Mouse (Mus musculus): ENCODE results near the gene Ppp1r3e. TPM values are rescaled to one million over a fixed set of nuclear protein-coding genes. Genes with fewer than 3 reads are reported as not detected.

Ppp1r3e gene
- polyA plus RNA-seq, 1 experiment from 2014 or later = not detected

DNA sequence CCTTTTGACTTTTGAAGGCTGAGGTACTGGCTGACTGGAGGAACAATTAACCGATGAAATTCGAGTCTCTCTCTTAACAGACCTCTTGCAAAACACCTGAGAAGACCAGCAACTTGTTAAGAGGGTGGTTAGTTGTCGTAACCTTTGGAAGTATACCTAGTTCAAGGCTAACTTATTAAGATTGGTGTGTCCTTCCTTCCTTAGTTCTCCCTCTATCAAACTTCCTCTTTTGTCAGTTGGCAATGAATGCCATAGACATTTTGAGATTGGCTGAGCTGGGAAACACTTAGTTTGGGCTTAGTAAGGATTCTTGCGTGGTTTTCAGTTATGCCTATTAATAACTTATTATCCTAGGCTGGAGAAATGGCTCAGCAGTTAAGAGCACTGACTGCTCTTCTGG, 9.3 kb downstream of the Ppp1r3e start:
- no peak for DNase-seq (ENCODE audit: low spot score)
- 84% methylated on average over 4 of the region's 4 CpGs for whole genome bisulfite sequencing
- Histone ChIP-seq H3K27ac (no peak overlapping the region), H3K27me3 (ENCODE audit: low read depth, poor library complexity, severe bottlenecking) (no peaks in the 10 kb centered on the region), H3K36me3 (no peaks in the 10 kb centered on the region), H3K4me3 (no peak overlapping the region), H3K9me3 (replicated peaks) (no peaks in the 10 kb centered on the region), H3K4me1 (peaks cover 6% of the 10 kb centered on the region)

- no peaks in the 10 kb centered on the region for H3K36me3 ChIP-seq
- H3K9me3 ChIP-seq (replicated peaks) = no peaks in the 10 kb centered on the region
- H3K4me1 ChIP-seq = peaks cover 8% of the 10 kb centered on the region
- H3K27ac ChIP-seq = no peak overlapping the region
- peak; percentile 44 for DNase-seq (ENCODE audit: low spot score)
- WGBS = 58% methylated on average over 5 of the region's 5 CpGs
- H3K4me3 ChIP-seq = no peak overlapping the region
- no peaks in the 10 kb centered on the region for H3K27me3 ChIP-seq (ENCODE audit: low read depth, poor library complexity, severe bottlenecking)
Measured at GRCm38 (mm10) chr14:54866936-54867335, 10.4 kb downstream of the Ppp1r3e start.

DNA sequence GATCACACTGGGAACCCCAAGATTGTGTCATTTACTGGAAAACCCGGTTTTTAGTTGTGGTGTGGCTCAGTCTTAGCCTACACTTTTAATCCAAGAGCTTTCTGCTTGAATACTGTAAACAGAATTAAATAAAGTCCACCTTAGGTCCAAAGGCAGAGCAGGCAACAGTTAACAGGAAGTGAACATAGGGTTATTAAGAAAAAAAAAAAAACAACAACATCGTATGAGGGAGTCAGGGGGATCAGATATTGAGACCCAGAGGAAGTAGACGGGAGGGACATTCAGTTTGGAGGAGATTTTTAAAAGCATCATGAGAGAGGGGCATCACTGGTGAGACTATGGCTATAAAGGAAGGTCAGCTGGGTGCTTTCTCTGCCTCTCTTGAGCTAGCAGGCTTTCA, 11.1 kb downstream of the Ppp1r3e start:
- Histone ChIP-seq H3K36me3 (no peaks in the 10 kb centered on the region), H3K27ac (no peak overlapping the region), H3K9me3 (replicated peaks) (no peaks in the 10 kb centered on the region), H3K27me3 (ENCODE audit: low read depth, poor library complexity, severe bottlenecking) (no peaks in the 10 kb centered on the region), H3K4me1 (peaks cover 8% of the 10 kb centered on the region), H3K4me3 (no peak overlapping the region)
- no peak for DNase-seq (ENCODE audit: low spot score)
- 68% methylated on average over 3 of the region's 3 CpGs for WGBS

DNA sequence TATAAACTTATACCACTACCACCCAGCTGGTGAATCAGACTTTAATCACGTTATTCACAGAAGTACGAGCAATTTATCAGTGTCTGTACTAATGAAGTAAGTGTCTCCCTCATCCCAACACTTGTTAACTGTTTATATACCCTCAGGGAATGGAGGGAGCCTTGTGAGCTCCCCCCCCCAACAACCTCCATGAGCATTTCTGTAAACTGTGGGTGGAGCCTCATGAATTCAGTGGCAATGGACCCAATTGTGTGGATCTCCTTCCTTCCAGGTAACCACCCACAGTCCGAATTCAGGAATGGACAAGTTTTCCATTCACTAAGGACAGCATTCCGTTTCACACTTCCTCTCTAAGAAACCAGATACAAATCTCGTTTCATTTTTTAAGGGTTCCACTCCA, 11.7 kb downstream of the Ppp1r3e start:
- Histone ChIP-seq H3K9me3 (replicated peaks) (no peaks in the 10 kb centered on the region), H3K27me3 (ENCODE audit: low read depth, poor library complexity, severe bottlenecking) (no peaks in the 10 kb centered on the region)
- WGBS = 86% methylated on average over 5 of the region's 5 CpGs

DNA sequence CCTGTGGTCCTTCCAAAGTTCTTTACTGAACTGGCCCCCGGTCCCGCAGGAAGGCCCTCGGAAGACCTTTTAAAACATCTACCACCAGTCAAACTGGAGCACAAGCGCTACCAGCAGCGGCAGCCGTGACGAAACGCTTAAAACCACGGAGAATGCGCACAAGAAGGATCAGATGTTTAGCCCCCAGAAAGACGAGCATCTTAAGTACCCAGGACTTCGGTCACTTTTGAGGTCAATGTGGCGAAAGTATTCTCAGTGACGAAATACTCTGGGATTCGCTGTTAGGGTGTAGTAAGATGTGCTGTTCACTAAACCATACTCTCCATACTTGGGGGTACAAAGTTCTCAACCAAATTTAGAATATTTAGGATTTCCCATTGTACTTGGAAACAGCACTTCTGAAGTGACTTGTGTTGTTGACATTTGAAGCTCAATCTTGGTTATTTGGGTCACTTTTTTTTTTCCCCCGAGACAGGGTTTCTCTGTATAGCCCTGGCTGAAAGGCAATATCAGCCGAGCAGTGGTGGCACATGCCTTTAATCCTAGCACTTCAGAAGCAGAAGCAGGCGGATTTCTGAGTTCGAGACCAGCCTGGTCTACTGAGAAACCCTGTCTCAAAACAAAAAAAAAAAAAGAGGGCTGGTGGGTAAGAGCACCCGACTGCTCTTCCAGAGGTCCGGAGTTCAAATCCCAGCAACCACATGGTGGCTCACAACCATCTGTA, 12.9 kb downstream of the Ppp1r3e start:
- Histone ChIP-seq H3K9me3 (replicated peaks) (no peaks in the 10 kb centered on the region), H3K27me3 (ENCODE audit: low read depth, poor library complexity, severe bottlenecking) (no peaks in the 10 kb centered on the region), H3K36me3 (no peaks in the 10 kb centered on the region), H3K4me1 (peaks cover 8% of the 10 kb centered on the region), H3K27ac (peak overlapping the region; percentile 96), H3K4me3 (peak overlapping the region; percentile 94)
- 17% methylated on average over 21 of the region's 21 CpGs for WGBS
- no peak for DNase-seq (ENCODE audit: low spot score)

More for the DNA sequence above, 11.7 kb downstream of the Ppp1r3e start:
- Histone ChIP-seq H3K4me3 (no peak overlapping the region), H3K4me1 (peaks cover 8% of the 10 kb centered on the region), H3K27ac (no peak overlapping the region), H3K36me3 (no peaks in the 10 kb centered on the region)
- DNase-seq (ENCODE audit: low spot score) = no peak

GRCm38 (mm10) chr14:54863501-54864312, 13.6 kb downstream of the Ppp1r3e start:
- 0% methylated on average over 51 of the region's 56 CpGs for WGBS
- peak overlapping the region; percentile 96 for H3K27ac ChIP-seq
- DNase-seq (ENCODE audit: low spot score) = peak; percentile 94

DNA sequence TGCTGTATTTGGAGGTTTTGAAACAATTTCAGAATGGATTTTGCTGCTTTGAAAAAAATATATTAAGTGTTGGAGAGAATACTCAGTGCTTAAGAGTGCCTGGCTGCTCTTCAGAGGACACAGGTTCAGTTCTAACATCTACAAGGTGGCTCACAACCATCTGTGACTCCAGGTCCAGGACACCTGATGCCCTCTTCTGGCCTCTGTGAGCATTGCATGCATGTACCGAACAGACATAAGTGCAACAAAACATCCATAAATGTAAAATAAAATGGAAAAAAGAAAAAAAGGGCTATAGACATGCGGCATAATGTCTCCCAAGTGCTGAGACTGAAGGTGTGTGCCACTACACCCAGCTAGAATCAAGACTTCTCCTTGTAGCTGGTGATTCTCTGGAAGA, 16.8 kb downstream of the Ppp1r3e start:
- Histone ChIP-seq H3K36me3 (peaks cover 26% of the 10 kb centered on the region), H3K27ac (no peak overlapping the region), H3K9me3 (replicated peaks) (no peaks in the 10 kb centered on the region), H3K27me3 (ENCODE audit: low read depth, poor library complexity, severe bottlenecking) (no peaks in the 10 kb centered on the region), H3K4me1 (peaks cover 8% of the 10 kb centered on the region), H3K4me3 (no peak overlapping the region)
- 53% methylated on average over 2 of the region's 2 CpGs for WGBS
- DNase-seq (ENCODE audit: low spot score) = peak; percentile 60

More at GRCm38 (mm10) chr14:54863501-54864312, 13.6 kb downstream of the Ppp1r3e start:
- Histone ChIP-seq H3K4me1 (peaks cover 8% of the 10 kb centered on the region), H3K4me3 (peak overlapping the region; percentile 94), H3K36me3 (no peaks in the 10 kb centered on the region), H3K27me3 (ENCODE audit: low read depth, poor library complexity, severe bottlenecking) (no peaks in the 10 kb centered on the region), H3K9me3 (replicated peaks) (no peaks in the 10 kb centered on the region)

GRCm38 (mm10) chr14:54857891-54858290, 19.5 kb downstream of the Ppp1r3e start:
- 91% methylated on average over 9 of the region's 9 CpGs for WGBS
- H3K27me3 ChIP-seq (ENCODE audit: low read depth, poor library complexity, severe bottlenecking) = no peaks in the 10 kb centered on the region
- no peak for DNase-seq (ENCODE audit: low spot score)

DNA sequence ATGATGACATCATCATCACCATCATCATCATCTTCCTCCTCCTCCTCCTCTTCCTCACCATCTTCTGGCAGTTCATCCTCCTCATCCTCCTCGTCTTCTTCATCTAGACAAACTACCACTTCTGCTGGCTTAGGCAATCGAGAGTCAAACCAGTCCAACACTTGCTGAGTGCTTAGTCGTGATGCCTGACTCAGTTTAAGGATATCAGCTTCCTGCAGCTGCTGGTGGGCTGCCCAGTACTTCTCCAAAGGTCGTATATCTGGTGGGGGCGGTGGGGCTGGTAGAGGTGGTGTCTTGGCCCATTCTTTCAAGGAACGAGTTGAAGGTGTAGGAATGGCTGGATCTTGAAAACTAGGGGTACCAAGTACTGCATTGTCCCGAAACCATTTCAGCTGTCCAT, 20.6 kb downstream of the Ppp1r3e start:
- Histone ChIP-seq H3K4me1 (no peaks in the 10 kb centered on the region), H3K27ac (no peak overlapping the region), H3K36me3 (peaks cover 40% of the 10 kb centered on the region), H3K27me3 (ENCODE audit: low read depth, poor library complexity, severe bottlenecking) (no peaks in the 10 kb centered on the region), H3K4me3 (no peak overlapping the region), H3K9me3 (replicated peaks) (no peaks in the 10 kb centered on the region)
- WGBS = 92% methylated on average over 7 of the region's 7 CpGs
- DNase-seq (ENCODE audit: low spot score) = no peak

More at GRCm38 (mm10) chr14:54857891-54858290, 19.5 kb downstream of the Ppp1r3e start:
- peaks cover under 1% of the 10 kb centered on the region; the same call in 1 of the 2 replicates for H3K4me1 ChIP-seq
- H3K9me3 ChIP-seq (replicated peaks) = no peaks in the 10 kb centered on the region
- H3K36me3 ChIP-seq = peaks cover 40% of the 10 kb centered on the region
- H3K4me3 ChIP-seq = no peak overlapping the region
- no peak overlapping the region for H3K27ac ChIP-seq

DNA sequence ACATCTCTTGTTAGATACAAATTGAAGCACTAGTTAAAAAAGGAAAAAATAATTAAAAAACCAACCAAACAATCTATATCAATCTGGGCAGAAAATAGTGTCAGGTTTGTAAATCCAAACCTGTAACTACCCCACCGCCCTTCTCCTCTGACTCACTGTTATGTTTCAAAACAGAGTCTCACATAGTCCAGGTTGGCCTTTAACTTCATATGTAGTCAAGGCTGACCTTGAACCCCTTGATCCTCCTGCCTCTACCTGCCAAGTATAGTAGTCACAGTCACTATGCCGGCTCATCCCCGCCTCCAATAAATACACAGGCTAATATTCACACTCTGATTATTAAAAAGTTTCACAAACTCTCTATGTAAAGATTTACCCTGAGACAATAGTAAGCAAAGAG, 21.6 kb downstream of the Ppp1r3e start:
- Histone ChIP-seq H3K4me3 (no peak overlapping the region), H3K4me1 (no peaks in the 10 kb centered on the region), H3K27ac (no peak overlapping the region), H3K27me3 (ENCODE audit: low read depth, poor library complexity, severe bottlenecking) (no peaks in the 10 kb centered on the region), H3K9me3 (replicated peaks) (no peaks in the 10 kb centered on the region), H3K36me3 (peaks cover 40% of the 10 kb centered on the region)
- no peak for DNase-seq (ENCODE audit: low spot score)
- 92% methylated on average over 3 of the region's 3 CpGs for WGBS

- no peak overlapping the region for H3K4me3 ChIP-seq
- H3K27ac ChIP-seq = no peak overlapping the region
- DNase-seq (ENCODE audit: low spot score) = no peak
- no peaks in the 10 kb centered on the region for H3K36me3 ChIP-seq
- H3K4me1 ChIP-seq = 0 out of 2 replicates have a peak, but pooled peaks cover 3% of the 10 kb centered on the region
- no peaks in the 10 kb centered on the region for H3K27me3 ChIP-seq (ENCODE audit: low read depth, poor library complexity, severe bottlenecking)
- H3K9me3 ChIP-seq (replicated peaks) = no peaks in the 10 kb centered on the region
- WGBS = 4% methylated on average over 4 of the region's 4 CpGs
Measured at GRCm38 (mm10) chr14:54843461-54843860, 33.9 kb downstream of the Ppp1r3e start.

DNA sequence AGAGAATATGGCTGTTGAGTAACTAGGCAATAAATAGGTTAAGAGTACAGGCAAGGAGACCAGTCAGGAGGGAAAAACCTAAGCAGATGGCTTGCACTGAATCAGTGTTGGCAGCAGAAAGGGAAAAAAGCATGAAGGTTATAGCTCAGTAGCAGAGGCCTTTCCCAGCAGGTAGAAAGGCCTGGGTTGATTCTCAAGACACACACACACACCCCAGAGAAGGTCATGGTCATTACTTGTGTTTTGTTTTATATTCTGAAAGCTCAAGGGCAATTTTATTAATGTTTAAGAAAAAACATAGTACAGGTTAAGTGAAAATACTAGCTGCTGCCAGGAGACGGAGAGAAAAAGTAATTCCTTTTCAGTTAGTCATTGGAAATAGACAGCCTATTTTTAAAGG, 53.6 kb downstream of the Ppp1r3e start:
- 78% methylated on average over 1 of the region's 1 CpGs for WGBS
- Histone ChIP-seq H3K36me3 (no peaks in the 10 kb centered on the region), H3K4me3 (no peak overlapping the region), H3K27ac (no peak overlapping the region), H3K9me3 (replicated peaks) (no peaks in the 10 kb centered on the region), H3K4me1 (no peaks in the 10 kb centered on the region), H3K27me3 (ENCODE audit: low read depth, poor library complexity, severe bottlenecking) (no peaks in the 10 kb centered on the region)
- DNase-seq (ENCODE audit: low spot score) = no peak
